Mouse (Mus musculus) E14TG2a.4 (cell line): Measurements from ENCODE around the gene Irf2bp2.

ENCODE experiments used
- H3K27me3 ChIP-seq: 2 replicates; pipeline ENCODE4 v1.6.1; 2014; ENCODE audit warnings: low read length, control low read depth; ENCODE audit not compliant: insufficient read depth
- H3K36me3 ChIP-seq: 2 replicates; pipeline ENCODE4 v1.6.1; 2014; ENCODE audit warnings: low read length, control low read depth; ENCODE audit not compliant: insufficient read depth
- H3K4me1 ChIP-seq: replicated peaks from 2 replicates; pipeline ENCODE4 v1.6.1; 2014; ENCODE audit warnings: low read depth, low read length, control low read depth
- H3K4me3 ChIP-seq: replicated peaks from 2 replicates; pipeline ENCODE4 v1.5.1; 2014; ENCODE audit warnings: mild to moderate bottlenecking, low read length
- H3K9me3 ChIP-seq: 2 replicates; pipeline ENCODE4 v1.6.1; 2014; ENCODE audit warnings: low read length, control low read depth
- CTCF ChIP-seq: conservative IDR thresholded peaks from 2 replicates; pipeline ENCODE4 v1.5.1; 2014; ENCODE audit warnings: low read length
- NANOG ChIP-seq: IDR thresholded peaks from 2 replicates; pipeline ENCODE4 v1.6.1; 2014; ENCODE audit warnings: borderline replicate concordance, low read length, mixed read lengths
- POU5F1 ChIP-seq: IDR thresholded peaks from 2 replicates; pipeline ENCODE4 v1.6.1; 2014; ENCODE audit warnings: low read length, borderline replicate concordance

Gene Irf2bp2

GRCm38 (mm10) chr8:126546480-126546879 lies 47.3 kb downstream of the Irf2bp2 start:
- no peak overlapping the region for H3K4me3 ChIP-seq
- no peaks in the 10 kb centered on the region for H3K36me3 ChIP-seq
- no peaks in the 10 kb centered on the region for H3K9me3 ChIP-seq
- peaks cover 19% of the 10 kb centered on the region for H3K4me1 ChIP-seq
- H3K27me3 ChIP-seq, result peaks cover 4% of the 10 kb centered on the region; the same call in 1 of the 2 replicates
- TF ChIP-seq CTCF, result no peak

GRCm38 (mm10) chr8:126543407-126543806 lies 50.4 kb downstream of the Irf2bp2 start:
- TF ChIP-seq POU5F1 (no peak), NANOG (no peak), CTCF (no peak)
- Histone ChIP-seq H3K4me1 (peaks cover 33% of the 10 kb centered on the region), H3K4me3 (no peak overlapping the region)

GRCm38 (mm10) chr8:126542757-126543156 lies 51.0 kb downstream of the Irf2bp2 start:
- H3K9me3 ChIP-seq, result no peaks in the 10 kb centered on the region
- H3K4me3 ChIP-seq, result no peak overlapping the region
- H3K36me3 ChIP-seq, result no peaks in the 10 kb centered on the region
- peaks cover 8% of the 10 kb centered on the region; the same call in 1 of the 2 replicates for H3K27me3 ChIP-seq
- no peak for TF ChIP-seq CTCF
- no peak for TF ChIP-seq POU5F1
- no peak for TF ChIP-seq NANOG
- H3K4me1 ChIP-seq, result peaks cover 39% of the 10 kb centered on the region

More at GRCm38 (mm10) chr8:126543407-126543806, 50.4 kb downstream of the Irf2bp2 start:
- Histone ChIP-seq H3K27me3 (peaks cover 8% of the 10 kb centered on the region; the same call in 1 of the 2 replicates), H3K36me3 (no peaks in the 10 kb centered on the region), H3K9me3 (no peaks in the 10 kb centered on the region)

- H3K9me3 ChIP-seq, result no peaks in the 10 kb centered on the region
- no peak for TF ChIP-seq CTCF
- peaks cover 8% of the 10 kb centered on the region; the same call in 1 of the 2 replicates for H3K27me3 ChIP-seq
- peaks cover 39% of the 10 kb centered on the region for H3K4me1 ChIP-seq
- no peak overlapping the region for H3K4me3 ChIP-seq
- H3K36me3 ChIP-seq, result no peaks in the 10 kb centered on the region
Observed at GRCm38 (mm10) chr8:126542090-126542689, 51.6 kb downstream of the Irf2bp2 start.

GRCm38 (mm10) chr8:126540298-126540697 lies 53.5 kb downstream of the Irf2bp2 start:
- Histone ChIP-seq H3K36me3 (no peaks in the 10 kb centered on the region), H3K4me3 (no peak overlapping the region), H3K4me1 (peaks cover 36% of the 10 kb centered on the region), H3K9me3 (no peaks in the 10 kb centered on the region), H3K27me3 (peaks cover 8% of the 10 kb centered on the region; the same call in 1 of the 2 replicates)
- TF ChIP-seq CTCF (no peak), NANOG (no peak), POU5F1 (no peak)

GRCm38 (mm10) chr8:126539355-126540093 lies 54.3 kb downstream of the Irf2bp2 start:
- no peak overlapping the region for H3K4me3 ChIP-seq
- H3K27me3 ChIP-seq, result peaks cover 8% of the 10 kb centered on the region; the same call in 1 of the 2 replicates
- peaks cover 36% of the 10 kb centered on the region for H3K4me1 ChIP-seq
- TF ChIP-seq CTCF, result no peak
- no peak for TF ChIP-seq POU5F1
- TF ChIP-seq NANOG, result no peak
- H3K36me3 ChIP-seq, result no peaks in the 10 kb centered on the region
- H3K9me3 ChIP-seq, result no peaks in the 10 kb centered on the region

- Histone ChIP-seq H3K27me3 (peaks cover 8% of the 10 kb centered on the region; the same call in 1 of the 2 replicates), H3K36me3 (no peaks in the 10 kb centered on the region), H3K4me1 (peaks cover 36% of the 10 kb centered on the region), H3K4me3 (no peak overlapping the region), H3K9me3 (no peaks in the 10 kb centered on the region)
- TF ChIP-seq NANOG, result no peak
- TF ChIP-seq POU5F1, result no peak
Observed at GRCm38 (mm10) chr8:126538648-126539354, 55.0 kb downstream of the Irf2bp2 start.
